Mouse (Mus musculus): ENCODE results near the gene Ube2l3.

DNA sequence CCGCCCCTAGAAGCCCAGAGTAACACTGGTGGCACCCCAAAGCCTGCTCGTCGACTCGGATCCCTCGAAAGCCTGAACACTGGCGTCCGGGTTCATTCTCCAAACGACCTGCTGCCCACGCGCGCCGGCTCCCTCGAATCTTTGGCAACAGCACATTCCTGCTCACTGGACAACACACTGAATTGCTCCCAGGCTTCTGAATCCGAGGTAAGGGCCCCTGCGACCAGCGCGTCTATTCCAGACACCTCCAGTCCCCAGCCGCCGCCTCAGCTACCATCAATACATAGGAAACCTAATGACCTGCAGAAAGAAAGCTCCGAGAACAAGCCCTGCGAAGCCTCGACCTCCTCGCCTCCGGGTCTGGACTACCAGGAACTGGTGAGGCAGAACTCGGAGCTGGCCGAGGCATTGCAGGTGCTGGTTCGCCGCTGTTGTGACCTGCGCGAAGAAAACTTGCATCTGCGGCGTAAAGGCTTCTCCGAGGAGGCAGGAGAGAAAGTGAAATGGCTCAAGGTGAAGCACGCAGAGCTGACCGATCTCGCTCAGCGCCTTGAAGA is 7.0 kb upstream of the Ube2l3 start:
- TF ChIP-seq POLR2A (IDR thresholded peaks at IDR 0.05; ENCODE audit: low read depth, low read length) (no peak), CTCF (conservative IDR thresholded peaks at IDR 0.05; ENCODE audit: insufficient read depth, insufficient read length, low read depth, low read length) (no peak)

All from kidney, adult 2 months (tissue).